Mouse (Mus musculus) c-Kit-positive CD71-negative TER-119-negative erythroid progenitor cells, embryonic 14.5 days (primary cell): ENCODE data around the gene C730034F03Rik.
"Not testable (repeated sequence)": the region's sequence is repeated elsewhere in the genome, so short reads cannot be mapped to it uniquely, and the experiment has no call there.

ENCODE experiments used
- DNase-seq: peaks from one replicate; pipeline ENCODE4 v3.0.0-alpha.2; 2013; ENCODE audit warnings: low read depth

The C730034F03Rik gene

DNA sequence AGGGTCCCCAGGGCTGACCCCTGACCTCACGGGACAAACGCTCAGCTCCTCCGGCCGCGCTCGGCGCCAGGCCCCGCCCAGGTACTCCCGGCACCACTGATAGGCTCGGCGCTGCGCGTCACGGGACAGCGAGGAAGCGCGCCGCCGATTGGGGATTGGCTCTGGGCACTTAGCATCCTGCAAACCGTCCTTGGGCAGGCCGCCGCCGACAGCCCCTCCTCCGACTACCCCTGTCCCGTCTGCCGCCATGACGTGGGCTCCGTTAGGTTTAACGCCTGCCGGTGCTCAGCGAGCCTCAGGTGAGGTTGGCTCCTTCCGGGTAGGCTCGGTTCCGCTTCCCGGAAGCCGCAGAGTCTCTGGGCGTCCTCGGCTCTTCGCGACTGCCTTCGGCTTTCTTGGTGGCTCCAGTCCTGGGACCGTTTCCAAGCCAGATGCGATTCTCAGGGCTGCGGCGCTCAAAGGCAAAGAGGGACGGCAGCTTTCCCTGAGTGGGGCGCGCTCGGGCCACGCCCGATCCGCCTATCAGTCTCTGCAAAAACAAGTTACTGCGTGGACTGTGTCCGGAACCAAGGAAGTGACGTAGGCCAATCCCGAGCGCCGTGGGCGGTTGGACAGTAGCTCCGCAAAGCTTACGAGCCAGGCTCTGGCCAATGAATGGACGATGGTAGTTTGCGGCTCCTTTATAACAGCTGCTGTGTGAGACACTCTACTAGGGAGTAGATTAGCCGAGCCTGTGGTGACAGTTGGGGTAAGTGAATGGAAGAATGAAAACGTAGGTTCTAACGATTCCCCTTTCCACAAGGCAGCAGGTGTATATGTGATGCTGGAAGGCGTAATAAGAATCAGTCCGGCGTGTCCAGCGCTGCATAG, at the start of gene C730034F03Rik, which contains the start of the genes Gm44502 and Chkb:
Gene C730034F03Rik (plus strand): TSS at position 238 of the 870 bp plus-strand sequence.
Gene Gm44502 (minus strand): TSS at position 345 of the 870 bp plus-strand sequence.
Gene Chkb (minus strand): TSS at position 557 of the 870 bp plus-strand sequence.
- peak; percentile 87 for DNase-seq

DNA sequence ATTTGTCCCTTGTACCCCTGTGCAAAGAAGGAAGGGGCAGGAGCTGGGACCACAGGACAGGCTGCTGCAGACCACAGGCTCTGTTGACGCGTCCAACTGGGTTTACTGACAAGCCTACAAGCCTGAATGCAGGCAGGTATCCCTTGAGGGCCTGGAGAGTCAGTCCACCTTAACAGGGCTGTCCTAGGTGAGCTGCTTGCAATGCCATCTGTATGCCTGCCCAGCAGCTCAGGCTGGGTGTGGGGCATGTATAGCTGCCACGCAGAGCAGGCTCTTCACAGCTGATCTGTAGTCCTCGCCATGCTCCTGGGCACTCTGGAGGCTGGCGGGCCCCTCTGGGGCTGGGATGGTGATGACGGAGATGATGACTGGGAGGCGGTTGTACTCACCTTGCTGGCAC, 44.8 kb upstream of the C730034F03Rik start, which contains the start of gene Klhdc7b:
Gene Klhdc7b (plus strand): TSS at position 301 of the 400 bp plus-strand sequence.
- DNase-seq, result no peak

DNA sequence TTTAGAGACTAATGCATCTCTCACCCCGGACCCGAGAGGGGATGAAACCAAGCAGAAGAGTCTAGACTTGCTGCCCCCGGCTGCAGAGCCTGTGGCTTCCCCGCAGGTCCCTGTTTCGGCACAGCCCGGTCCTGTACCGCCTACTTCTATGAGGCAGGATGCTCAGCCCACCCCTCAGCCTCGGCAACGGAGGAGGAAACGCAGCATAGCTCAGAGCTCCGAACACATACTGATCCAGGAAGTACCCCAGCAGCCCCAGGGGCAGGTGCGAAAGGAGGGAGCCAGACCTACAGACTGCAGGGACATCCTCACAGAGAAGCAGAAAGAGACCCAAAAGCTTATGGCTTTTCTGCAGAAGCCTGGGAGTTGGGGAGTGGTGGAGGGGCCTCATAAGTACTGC, 42.3 kb upstream of the C730034F03Rik start:
- DNase-seq, result no peak

DNA sequence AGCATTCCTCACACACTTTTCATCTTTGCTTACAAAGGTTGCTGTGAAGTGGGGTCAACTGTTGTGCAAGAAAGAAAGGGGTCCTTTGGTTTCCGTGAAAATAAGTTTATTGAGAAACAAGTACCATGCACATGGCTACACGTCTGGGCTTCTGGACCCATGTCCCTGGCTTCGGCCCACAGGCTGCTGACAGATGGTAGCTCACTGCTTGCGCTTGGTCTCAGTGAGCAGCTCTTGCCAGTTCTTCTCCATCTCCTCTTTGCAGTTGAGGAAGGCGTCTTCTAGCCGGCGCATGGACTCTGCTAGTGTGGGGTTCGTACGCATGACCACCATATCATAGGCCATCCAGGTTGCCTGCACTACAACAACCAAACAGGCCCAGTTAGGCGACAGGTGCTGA, 39.3 kb upstream of the C730034F03Rik start:
- no peak for DNase-seq

DNA sequence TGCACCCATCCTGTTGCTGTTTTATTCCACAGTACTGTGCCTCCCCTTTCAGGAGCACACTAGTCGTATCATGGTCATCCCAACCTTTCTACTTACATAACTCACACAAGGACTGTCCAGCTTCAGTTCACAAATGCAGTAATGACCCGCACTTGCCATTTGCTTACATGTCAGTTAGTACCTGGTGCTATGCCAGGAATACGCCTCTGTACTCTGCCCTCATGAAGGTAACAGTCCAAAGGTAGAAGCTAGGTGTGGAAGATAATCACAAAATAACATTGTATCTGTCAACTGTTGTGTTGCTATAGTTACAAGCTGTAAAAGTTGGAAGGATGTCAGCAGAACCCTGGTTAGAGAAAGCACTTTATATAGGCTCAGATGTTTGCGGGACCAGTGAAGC, 32.5 kb upstream of the C730034F03Rik start:
- DNase-seq, result no peak

DNA sequence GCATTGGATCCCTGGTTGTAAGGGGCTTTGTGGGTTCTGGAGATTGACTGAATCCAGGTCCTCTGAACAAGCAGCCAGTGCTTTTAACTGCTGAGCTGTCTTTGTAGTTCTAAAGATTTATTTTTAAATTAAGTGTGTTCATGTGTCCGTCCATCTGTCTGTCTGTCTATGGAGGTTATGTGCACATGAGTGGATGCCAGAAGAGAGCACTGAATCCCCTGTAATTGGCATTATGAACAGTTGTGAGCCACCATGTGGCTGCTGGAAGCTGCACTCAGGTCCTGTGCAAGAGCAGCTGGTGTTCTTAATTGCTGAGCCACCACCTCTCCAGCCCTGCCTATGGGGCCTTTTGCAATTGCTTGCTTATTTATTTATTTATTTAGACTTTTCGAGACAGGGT, 31.2 kb upstream of the C730034F03Rik start:
- no peak for DNase-seq

DNA sequence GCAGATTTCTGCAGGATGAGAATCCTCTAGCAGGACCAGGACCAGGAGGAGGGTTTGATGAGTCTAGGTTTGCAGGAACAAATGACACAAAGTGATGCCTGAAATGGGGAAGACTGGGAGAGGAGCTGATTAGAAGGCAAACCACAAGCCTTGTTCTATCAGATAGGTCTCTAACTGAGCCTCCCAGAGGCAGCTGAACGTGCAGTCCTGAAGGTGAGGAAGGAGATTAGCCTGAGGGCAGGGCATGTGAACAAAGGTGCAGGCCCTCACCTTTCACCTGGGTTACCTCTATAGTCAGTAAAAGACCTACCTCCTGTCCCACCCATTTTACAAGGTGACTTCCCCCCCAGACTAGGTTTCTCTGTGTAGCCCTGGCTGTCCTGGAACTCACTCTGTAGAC, 29.7 kb upstream of the C730034F03Rik start:
- no peak for DNase-seq

DNA sequence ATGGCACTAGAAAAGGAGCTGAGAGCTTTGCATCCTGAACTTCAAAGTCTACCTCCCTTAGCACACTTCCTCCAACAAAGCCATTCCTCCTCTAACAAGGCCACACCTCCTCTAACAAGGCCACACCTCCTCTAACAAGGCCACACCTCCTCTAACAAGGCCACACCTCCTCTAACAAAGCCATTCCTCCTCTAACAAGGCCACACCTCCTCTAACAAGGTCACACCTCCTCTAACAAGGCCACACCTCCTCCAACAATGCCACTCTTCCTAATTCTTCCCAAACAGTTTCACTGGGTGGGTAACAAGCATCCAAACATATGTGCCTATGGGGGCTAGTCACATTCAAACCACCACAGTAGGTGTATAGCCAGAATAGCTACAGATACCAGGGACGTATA, 26.9 kb upstream of the C730034F03Rik start:
- DNase-seq, result no peak

DNA sequence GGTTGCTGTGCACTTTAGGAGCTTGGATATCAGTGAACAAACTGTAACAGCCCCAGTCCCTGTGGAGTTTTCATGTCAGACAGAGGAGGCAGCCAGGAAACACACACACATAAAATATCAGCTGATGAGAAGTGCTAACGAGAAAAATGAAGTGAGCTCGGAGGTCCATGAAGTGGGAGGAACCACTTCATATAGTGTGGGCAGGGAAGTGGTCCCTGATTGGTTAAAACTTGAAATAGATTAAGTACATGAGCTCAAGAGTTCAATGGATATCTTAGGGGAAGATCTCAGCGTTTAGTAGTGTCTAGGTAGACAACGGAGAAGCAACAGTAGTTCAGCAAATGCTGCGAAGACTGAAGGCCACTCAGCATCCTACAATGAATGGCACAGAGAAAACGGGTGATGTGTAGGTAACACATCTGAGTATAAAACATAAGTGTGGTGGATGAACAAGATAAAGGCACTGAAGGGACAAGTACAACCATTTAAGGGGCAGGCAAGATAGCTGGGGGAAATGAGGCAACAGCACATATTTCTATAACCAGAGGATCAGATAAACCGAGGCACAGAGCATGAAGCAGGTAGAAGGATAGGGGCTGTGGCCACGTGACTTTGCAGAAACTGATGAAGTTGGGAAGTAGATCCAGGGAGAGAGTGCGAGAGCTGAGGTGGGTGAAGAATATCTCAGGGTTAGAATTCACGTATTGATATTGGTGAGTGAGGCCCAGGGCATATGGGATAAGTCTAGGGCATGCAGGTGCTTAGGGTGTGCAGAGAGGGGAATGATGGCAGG, 24.4 kb upstream of the C730034F03Rik start:
- DNase-seq, result no peak

DNA sequence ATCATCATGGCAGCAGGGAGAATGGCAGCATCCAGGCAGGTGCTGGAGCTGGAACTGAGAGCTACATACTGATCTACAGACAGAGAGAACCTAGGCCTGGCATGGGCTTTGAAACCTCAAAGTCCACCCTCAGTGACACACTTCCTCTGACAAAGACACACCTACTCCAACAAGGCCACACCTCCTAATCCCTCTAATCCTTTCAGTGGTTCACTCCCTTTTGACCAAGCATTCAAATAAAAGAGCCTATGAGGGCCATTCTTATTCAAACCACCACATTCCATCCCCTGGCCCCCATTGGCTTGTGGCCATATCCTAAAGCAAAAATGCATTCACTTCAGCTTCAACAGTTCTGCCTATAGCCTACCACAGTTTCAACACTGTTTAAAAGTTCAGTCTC, 22.7 kb upstream of the C730034F03Rik start:
- no peak for DNase-seq

DNA sequence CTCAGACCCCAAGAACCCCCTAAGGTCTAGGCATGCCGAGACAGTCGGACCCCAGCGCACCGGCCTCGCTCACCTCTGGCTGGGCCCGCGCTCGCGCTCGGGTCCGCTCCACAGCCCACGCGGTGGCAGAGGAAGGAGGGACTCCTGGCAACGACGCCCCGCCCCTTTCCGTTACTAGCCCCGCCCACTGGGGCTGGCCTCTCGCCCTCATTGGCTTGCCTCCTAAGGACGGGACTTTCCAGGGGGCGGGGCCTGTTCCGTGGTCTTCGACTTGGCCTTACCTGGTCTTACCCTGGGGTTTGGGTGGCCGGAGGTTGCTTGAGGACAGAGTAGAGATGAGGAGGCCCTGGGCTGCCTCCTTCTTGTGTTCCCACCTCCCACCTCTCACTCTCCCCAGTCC, 19.3 kb upstream of the C730034F03Rik start, which contains the start of gene Syce3:
Gene Syce3 (minus strand): TSS at position 386 of the 400 bp plus-strand sequence.
- DNase-seq, result no peak

DNA sequence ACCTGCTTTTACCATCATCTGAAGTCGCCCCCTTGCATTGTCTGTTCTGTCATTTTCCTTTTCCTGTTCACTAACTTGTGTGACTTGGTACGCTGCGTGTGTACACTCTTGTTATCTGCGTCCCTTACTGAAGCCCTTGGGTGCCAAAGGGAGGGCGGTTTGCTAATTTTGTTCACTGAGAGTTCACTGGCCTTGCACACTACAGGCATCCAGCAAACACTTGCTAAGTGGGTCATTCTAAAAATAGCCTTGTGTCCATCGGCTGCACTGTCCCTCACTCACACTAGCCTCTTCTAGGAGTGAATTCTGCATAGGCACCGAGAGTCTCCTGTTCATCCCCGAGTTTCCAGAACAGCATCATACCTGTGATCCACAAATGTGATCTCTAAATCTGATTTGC, 14.1 kb upstream of the C730034F03Rik start:
- no peak for DNase-seq

DNA sequence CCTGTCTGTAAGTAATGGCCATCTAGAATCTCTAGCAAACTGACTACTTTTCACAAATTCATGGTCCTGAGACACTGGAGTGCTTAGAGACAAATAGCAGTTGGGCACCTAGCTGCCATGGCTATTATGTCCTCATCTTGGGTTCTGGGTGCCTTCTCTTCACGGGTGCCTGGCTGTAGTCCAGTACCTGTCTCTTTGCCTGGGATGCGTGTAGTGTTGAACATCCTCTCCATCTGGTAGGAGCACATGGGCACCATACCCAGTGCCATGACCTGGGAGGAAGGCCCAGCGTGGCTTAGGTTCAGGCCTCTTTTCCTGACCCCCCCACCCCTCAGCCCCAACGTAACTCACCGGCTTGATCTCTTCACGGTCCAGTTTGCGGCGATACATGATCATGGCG, 7.5 kb upstream of the C730034F03Rik start:
- no peak for DNase-seq

DNA sequence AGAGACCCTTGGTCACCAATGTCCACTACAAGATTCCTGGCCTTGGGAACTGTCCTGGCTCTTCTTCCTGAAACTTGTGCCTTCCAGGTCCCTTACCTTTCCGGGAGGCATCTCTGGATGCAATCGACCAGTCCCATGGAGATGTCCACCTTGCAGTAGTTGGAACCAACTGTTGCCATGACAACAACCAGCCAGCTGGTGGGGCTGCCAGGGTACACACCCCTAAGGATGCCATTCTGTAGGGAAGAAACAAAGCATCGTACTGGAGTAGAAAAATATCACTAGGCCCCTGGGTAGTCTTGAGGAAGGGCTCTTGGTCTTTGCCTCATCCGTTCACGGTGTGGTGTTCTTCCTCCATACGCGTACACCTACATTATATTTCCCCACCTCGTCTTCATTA, 4.8 kb upstream of the C730034F03Rik start:
- no peak for DNase-seq

DNA sequence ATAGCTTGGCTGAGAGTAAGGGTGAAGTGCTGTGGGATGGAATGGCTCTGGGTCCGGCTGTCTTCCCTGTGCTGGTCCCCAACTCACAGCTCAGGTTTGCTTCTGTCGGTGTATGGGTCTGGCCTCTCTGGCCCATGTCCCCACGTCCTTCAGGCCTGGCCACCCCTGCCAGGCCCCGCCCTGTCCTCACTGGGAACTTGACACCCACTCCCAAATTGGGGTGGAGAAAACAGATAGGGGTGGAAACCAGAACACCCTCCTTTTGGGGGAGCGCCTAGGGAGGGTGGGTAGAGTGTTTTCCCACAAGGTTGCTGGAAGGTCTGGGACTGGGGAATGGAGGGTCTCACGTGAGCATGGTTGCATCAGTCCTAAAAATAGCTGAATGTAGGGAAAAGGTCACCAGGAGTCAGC, 3.7 kb upstream of the C730034F03Rik start, which contains the start of gene Cpt1b:
Gene Cpt1b (minus strand): TSS at position 153 of the 411 bp plus-strand sequence.
- DNase-seq, result no peak

DNA sequence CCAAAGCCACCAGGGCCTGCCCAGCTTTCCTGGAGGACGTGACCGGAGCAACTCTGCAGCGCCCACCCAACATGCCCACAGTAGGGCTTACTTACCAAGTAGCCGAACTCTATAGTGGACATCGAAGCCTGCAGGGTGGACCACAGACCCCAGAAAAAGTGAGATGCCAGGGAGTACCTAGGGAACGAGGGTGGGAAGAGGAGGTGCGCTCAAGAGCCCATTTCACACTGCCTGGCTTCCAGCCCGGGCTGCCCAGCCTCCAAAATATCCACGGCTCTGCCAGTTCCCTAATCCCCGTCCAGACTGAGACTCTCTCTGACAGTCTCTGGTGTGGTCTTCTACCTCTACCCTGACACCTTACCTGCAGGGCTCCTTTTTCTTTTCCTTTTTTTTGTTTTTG, 2.7 kb upstream of the C730034F03Rik start:
- DNase-seq, result no peak

DNA sequence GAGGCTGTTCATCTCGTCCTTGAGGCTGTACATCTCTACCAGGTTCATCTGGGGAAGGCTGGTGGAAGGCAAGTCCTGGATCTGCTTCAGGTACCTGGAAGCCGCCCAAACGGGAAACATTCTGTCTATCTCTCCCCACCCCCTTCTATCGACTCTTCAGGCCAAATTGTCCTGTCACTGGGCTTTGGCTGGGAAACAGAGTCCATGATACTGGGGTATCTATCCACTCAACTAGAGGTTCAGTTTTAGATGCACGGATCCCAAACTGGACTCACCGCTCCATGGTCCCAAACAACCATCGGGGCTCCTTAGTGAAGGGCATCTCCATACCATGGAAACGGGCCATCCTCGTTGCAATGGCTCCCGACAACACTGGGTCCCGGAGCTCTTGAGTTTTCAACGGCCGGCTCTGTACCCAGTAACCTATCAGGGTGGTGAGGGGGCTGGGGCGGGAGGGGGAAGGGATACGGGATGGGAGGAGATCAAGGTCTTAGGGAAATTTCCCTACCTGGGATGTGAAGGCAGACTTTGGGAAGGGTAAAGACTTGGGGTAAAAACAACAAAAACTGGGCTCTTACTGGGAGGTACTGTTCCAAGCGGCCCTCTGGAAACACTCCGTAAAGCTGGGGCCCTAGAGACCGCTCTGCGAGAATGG, 1.1 kb upstream of the C730034F03Rik start:
- no peak for DNase-seq

DNA sequence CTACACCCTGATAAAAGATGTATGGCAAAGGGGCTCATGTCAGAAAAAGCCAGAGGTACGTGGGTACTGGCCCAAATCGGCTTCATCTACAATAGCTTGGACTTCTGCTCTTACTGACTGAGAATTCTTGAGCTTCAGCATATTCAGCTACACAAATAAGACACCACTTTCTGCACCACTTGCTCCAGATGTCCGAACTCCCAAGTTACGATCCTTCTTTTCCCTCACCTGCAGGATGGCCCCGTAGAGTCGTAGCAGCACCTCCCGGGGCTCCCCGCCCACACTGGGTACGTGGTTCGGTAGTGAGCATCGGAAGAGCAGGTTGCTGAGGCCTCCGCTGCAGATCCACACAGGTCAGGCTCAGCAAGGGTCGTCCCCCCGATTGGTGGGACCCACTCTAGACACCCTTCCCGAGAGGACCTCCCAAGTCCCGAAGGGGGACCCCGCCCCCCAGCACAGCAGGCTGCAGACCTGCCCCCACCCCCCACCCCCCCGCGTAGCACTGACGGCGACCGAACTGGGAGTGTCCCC, 503 bp upstream of the C730034F03Rik start:
- DNase-seq, result no peak

DNA sequence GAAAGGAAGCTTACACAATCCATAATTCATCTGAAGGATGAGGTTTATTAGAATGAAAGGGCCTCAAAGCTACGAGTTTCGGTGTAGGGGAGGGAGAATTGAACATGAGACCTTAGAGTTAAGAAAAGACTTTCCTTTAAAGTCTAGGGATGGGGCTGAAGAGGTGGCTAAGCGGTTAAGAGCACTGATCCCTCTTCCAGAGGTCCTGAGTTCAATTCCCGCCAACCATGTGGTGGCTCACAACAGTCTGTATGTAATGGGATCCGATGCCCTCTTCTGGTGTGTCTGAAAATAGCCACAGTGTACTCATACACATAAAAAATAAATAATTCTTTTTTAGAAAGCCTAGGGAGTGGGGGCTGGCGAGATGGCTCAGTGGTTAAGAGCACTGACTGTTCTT, 952 bp downstream of the C730034F03Rik start:
- no peak for DNase-seq

DNA sequence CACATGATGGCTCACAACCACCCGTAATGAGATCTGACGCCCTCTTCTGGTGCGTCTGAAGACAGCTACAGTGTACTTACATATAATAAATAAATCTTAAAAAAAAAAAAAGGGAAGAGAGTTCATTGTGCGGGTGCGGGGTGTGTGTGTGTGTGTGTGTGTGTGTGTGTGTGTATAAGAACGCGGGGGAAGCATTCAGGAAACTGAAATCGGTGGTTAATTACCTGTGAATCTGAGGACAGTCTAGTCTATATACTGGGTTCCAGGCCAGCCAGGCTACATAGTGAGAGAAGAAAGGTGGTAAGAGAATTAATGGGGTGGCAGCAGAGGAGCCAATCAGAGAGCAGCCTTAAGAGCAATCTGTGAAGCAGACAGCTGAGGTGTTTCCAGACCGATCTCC, 1.4 kb downstream of the C730034F03Rik start:
- not testable (repeated sequence) for DNase-seq

DNA sequence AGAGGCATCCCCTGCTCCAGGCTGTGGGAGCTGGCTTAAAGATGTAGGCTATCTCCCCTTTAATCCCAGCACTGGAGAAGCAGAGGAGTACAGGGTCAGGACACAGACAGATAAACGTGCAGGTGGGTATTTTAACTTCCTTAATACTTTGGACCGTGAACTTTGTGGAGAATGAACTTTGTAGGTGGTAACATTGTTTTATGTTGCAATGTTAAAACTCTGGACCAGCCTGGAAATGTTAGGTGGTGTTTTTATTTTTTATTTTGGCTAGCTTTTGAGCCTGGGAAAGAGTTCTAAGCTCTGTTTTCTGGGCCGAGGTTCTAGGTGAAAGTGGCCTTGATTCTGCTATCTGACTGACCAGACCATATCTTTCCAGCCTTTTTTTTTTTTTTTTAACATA, 1.9 kb downstream of the C730034F03Rik start:
- DNase-seq, result no peak

DNA sequence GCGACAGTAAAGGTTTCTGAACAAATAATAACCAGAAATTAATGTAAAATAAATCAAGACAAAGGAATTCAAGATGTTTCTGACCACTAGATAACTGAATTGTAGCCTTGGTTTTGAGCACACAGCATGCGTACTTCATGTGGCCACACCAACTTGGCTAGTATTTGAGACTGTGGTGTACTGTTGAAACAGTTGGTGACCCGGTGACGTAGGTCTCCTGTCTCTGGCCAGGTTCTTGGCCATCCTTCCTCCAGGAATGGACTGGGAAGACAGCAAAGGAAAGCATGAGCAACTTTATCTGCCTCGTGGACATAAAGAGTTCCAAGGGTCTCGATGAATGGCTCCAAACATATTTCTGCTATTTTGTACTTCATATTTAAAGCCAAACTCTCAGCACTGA, 2.4 kb downstream of the C730034F03Rik start:
- DNase-seq, result no peak
